Mouse (Mus musculus): Measurements from ENCODE around the gene Micu1.

The Micu1 gene

DNA sequence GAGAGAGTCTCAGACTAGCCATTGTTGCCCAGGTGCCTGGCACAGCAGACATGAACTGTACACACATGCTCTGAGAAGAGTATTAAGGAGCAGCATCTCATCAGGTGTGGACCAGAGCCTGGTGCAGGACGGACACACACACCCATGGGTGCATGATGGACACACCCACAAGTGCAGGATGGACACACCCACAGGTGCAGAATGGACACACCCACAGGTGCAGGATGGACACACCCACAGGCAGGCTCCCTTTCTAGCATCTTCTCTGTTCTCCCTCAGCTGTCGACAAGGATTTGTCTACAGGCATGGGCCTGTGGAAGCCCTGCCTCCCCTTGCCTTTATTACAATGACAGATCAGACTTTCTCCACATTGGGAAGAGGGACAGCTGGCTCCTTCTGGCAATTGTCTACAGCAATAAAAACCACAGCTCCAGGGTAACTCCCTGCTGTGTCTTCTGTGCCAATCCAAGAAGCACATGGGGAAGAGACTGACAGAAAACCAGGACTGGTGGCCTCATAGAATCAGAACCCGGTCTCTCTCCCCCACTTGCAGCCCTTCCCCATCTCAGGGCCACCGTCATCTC lies 107.8 kb downstream of the Micu1 start:
- DNase-seq (ENCODE audit: low read depth, low spot score), result no peak

DNA sequence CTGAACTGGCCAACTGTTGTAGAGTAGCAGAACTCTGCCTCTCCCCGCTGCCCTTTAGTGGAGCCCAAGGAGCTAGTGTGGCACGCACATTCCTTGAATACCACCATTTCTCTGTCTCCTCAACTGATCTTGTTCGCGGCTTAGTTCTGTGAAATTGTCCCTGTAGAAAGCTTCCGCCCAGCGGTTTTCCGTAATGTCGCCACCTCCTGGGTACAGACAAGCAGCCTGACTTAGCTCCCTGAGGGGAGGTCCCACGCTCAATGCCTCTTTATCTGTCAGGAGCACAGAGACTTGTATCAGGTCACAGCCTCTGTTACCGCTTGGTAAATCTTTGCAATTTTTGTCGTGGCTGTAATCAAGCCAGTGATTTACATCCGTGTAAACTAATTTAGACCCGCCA lies 110.7 kb downstream of the Micu1 start:
- DNase-seq (ENCODE audit: low read depth, low spot score), result no peak

DNA sequence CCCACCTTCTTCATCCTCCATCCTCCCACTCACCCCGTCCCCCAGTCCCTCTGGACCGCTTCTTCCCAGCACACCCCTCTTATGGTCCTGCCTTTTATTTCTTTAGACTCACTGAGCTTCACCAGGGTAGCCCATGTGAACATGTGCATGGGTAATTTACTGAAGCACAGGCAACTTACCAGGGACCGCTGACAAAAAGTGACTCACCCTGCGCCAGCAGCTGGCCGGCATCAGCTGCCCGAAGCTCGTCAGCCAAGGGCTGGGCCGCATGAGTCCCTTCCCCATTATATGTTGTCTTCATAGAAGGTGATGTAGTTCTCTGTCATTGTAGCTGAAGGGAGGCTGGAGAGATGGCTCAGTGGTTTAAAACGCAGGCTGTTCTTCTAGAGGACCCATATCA lies 111.5 kb downstream of the Micu1 start:
- DNase-seq (ENCODE audit: low read depth, low spot score), result no peak

DNA sequence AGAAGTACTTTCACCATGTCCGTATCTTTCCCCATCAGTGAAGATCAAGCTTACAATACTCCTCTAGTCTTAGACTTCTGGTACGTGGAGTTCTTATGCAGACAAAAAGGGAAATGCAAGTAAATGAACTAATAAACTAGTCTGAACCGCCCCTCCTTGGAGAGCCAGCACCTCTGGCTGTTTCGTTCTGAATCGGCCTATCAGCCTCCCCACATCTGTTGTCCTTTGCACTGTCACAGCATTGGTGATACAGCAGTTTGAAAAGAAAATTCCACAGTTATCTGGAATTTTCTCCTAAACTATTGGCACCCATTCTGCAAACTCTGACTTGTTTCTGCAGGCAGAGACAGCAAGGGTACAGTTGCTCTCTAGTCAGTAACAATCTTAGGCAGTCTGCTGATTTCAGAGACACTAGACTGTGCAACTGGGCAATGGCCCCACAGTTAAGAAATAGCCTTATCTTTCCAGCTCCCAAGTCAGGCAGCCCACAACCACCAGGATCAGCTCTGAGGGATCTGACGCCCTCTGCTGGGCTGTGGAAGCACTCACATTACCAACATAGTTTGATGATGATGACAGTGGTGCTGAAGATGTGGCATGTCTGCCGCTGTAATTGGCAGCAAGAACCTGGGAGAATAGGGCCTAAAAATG lies 112.4 kb downstream of the Micu1 start:
- peak; percentile 58 for DNase-seq (ENCODE audit: low read depth, low spot score)

DNA sequence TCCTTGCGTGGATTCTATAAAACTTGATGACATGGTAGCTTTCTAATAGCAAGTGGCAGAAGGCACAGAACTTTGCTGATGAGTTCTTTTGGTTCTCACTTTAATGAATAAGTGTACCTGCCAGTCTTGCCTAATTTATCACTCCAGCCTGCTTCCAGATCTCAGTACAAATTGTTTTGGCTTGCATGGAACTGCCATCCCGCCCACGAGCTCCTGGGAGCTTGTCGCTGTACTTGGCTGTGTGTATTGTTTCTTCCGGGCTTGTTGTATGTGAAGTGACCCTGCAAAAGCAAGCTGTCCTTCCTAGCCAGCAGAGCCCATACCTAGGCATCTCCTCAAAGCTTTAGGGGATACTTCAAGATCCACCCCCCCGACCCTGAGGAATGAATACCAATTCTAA lies 114.3 kb downstream of the Micu1 start:
- no peak for DNase-seq (ENCODE audit: low read depth, low spot score)

DNA sequence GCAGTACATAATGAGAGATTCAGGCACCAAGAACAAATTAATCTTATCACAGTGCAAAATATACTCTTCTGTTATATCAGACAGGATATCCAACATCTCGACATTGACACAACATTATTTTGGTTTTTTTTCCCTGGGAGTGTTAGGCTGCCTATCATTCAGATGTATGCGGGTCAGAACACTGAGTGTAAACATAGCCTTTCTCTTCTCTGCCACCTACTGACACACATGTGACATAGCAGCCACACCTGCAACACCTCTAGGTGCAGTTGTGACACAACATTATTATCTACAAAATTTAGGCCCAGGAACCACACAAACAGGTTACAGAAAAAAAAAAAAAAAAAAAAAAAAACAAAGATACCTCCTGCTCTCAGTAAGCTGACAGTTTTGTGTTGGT lies 115.3 kb downstream of the Micu1 start:
- no peak for DNase-seq (ENCODE audit: low read depth, low spot score)

DNA sequence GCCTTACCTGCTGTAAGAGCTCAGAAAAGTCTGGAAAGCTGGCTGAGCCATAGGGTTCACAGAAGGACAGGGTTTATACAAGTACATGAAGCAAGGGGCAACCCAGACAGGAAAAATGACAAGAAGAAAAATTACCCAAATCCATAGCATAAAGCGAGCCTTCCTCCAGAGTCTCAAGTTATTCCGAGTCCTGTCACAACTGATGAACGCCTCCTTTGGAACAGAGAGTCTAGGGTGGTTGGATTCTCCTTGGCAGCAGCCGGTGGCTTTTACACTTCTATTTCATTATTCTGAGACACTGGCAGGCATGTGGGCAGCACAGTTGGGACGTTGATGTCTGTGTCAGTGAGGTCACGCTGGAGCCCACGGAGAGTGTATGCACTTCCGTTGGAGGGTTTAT lies 115.7 kb downstream of the Micu1 start:
- no peak for DNase-seq (ENCODE audit: low read depth, low spot score)

DNA sequence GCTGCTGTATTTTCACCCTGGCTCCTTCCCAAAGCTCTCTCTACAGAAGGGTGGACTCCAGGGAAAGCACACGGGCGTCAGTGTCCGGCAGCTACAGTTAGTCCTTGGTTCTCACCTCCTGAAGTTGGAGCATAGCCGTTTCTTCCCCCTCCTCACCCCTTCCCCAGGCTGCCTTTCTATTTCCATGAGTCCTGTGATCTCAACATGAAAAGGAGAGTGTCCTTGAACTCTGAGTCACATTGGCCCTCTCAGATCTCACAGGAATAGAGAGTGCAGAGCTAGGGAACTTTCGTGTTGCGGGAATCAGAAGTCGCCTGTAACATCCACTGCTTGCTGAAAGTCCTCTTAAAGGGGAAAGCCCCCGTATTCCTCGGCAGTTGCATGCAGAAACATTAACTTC lies 116.9 kb downstream of the Micu1 start:
- no peak for DNase-seq (ENCODE audit: low read depth, low spot score)

DNA sequence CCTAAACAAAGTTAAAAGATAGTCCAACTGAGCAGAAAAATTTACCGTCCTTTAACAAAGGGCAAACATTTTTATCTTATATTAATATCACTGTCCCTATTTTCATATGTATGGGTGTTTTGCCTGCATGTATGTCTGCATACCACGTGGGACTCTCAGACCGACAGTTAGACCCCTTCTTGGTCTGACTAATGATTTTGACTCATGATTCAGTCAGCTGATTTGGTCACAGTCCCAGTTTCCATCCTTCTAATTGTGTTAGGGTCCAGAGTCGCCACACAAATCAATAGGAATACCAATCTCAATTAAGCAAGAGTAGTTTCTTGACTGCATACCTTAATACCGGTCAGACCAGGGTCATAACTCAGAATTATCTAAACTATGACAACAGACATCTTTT lies 118.6 kb downstream of the Micu1 start:
- DNase-seq (ENCODE audit: low read depth, low spot score), result no peak

DNA sequence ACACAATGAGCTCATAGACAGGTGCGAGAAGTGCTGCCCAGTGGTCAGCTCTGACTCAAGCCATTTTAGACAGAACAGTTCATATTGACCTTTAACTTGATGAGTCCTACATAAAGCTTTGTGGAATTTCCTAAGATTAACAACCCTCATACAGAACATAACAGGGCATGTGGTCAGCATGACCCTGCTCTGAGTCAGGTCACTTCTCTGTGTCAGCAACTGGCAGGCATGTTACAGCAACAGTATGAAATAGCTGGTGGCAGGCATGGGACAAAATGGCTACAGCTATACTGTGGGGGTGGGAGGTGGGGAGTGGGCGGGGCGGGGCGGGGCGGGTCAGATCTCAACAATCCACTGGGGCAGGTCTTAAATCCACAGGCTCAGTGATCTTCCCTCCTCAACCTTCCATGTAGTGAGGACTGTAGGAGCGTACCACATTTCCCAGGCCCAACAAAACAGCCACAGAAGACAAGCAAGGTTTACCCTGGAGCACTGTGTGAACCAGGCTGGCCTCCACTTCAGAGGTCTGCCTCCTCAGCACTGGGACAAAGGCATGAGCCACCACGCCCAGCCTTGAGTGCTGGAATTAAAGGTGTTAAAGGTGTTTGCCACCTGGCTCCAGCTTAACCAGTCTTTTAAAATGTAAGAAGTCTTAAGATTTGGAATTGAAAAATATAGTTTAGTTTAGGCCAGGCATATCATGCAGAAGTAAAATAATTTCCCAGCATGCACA lies 119.2 kb downstream of the Micu1 start:
- no peak for DNase-seq (ENCODE audit: low read depth, low spot score)

DNA sequence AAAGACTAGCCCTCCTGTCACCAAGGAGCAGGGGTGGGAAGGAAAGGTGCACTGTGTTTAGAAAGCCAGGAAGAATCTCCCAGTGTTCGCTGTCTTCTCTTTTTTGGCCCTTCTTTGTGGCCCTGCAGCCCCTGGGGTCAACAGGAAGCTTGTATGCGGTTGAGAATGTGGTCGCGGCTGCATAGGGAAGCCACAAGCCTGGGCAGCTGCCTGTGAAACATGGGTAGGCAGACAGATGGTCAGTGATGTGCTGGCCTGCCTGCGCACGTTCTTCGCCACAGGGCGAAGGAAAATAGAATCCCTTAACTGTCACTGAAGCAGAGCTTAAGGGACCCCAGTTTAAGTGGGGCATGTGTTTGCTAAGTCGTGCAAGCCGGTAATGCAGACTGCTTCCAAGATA lies 120.6 kb downstream of the Micu1 start:
- no peak for DNase-seq (ENCODE audit: low read depth, low spot score)

DNA sequence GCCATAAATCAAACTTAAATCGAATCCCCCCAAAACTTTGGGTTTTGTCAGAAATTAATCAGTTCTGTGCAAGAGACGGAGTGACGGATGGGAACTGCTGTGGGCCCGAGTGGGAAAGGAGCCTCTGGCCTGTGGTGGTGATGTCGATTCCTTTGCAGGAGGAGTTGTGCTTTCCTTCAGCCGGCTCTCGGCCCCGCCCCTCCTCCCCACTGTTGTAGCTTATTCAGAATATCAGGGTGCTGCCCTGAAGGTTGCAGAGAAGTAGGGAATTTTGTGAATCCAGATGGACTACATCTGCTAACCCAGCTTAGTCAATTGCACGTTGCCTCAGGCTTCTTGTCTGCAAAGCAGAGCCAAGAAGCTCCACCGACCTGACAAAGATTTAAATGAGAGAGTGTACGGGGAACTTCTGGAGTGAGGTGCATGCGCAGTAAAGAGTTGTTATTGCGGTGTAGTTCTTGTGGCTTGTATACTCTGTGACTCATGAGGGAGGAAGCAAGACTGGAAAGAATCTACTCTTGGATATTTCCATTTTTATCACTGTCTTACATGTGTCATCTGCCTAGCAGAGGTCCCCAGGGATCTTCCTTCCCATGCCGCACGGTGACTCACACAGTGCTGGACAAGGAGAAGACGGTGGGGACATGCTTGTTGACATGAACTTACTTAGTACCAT lies 123.0 kb downstream of the Micu1 start:
- DNase-seq (ENCODE audit: low read depth, low spot score), result no peak

DNA sequence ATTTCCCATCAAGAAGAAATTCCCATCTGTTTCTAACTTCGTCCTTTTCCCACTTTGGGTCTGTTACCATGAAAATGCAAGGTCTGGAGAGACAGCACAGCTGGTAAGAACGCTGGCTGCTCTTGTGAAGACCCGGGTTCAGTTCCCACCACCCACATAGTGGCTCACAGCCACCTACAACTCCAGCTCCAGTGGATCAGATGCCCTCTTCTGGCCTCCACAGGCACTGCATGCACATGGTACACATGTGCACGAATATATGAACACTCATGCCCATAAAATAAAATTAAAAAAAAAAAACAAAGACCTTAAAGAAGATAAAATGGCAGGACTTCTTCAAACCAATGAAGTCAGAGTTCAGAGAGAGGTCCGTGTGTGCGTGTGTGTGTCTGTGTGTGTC lies 127.6 kb downstream of the Micu1 start:
- no peak for DNase-seq (ENCODE audit: low read depth, low spot score)

DNA sequence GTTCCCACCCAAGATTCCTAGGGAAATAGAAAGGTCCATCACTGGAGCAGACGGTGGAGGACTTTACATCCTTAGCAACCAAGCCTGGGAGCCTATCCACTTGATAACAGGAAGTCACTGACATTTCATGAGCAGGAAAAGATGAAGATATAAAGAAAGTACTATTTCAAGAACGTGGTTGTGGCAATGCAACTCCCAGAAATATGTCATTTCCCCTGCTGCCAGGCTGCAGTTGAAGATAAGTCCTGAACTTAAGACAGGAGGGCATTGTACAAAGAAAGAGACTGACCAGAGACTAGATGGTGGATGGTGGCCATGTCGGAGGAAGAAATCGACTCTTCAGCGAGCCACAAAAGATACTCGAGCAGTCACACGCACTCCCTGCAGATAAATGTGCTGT lies 129.7 kb downstream of the Micu1 start:
- DNase-seq (ENCODE audit: low read depth, low spot score), result no peak

DNA sequence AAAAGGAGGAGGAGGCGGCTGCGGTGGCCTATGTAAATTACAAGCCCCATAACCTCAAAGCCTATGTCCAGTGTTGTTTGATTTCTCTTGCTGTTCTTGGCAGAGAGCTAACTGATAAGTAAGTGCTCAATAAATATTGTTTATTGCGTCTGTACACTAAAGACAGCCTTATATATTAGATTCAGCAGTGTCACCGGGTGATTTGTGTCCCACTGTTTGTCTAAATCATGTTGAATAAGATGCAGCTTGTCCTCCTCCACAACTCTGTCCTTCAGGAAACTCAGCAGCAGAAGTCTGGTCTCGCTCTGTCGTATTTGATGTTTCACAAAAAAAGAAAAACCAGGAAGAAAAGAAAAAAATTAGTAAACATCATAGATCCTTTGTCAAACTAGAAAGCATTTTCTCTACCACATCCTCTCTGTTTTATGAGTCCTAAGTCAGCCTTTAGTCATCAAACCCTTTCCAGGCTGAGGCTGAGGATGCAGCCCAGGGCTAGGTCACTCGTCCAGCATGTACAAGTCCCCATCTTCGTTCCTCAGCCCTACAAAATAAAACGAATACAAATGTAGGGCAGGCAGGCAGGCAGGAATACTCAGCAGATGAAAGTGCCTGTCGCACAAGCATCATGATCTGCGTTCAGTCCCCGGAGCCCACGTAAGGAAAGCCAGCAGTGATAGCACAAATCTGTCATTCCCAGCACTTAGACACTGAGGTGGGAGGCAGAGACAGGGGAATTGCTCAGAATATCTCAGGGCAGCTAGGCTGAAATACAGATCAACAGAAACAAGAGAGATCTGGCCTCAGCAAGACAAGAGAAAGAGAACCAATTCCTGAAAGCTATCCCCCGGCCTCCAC lies 133.3 kb downstream of the Micu1 start:
- DNase-seq (ENCODE audit: low read depth, low spot score), result no peak

DNA sequence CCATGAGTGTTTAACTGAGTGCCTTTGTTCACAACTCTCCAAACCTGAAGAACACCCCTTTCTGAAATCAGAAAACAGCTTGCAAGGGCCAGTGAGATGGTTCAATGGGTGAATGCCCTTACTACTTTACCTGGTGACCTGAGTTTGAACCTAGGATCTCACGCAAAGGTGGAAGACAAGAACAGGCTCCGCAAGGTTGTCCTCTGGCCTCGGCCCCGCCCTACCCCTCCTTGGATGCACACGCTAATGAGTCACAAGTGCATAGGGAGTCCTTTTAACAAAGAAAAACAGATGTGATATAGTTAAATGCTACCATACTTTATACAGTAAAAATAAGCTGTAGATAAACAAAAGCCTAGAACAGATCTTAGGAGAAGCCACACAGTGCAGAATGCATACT lies 135.2 kb downstream of the Micu1 start:
- no peak for DNase-seq (ENCODE audit: low read depth, low spot score)

DNA sequence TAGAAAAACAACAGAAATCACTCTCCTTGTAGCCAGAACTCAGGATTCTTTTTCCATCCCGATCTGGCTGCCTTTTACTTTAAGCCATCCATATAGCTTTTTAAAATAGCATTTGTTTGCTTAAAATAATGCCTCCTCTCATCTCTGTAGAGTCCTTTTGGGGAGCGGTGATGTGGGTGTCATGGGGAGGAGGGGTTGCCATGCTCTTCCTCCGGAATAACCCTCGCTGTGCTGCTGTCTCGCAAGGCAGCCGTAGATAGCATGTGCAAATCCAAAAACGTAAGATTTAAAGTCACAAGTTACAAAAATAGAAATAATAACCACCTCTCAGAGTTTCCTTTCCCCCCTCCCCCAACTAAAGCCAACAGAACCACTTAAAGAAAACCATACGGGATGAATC lies 139.2 kb downstream of the Micu1 start:
- DNase-seq (ENCODE audit: low read depth, low spot score), result no peak

DNA sequence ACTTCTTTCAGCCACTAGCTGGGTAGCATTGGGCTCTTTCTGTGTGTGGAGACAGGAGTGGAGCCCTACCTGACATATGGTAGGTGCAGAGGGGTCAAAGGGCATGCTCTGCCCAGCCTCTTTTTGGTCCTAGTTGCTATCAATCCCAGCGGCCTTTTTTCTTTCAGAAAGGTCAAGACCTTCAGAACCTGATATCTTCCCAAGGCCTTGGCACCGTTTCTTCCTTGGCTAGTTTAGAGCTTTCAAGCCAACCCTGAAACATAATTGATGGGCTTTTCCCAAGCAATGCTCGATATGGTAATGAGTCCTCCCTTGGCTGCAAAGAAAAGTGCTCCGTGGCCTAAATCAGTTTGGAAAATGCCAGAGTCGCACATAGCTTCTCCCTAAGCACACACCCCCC lies 140.8 kb downstream of the Micu1 start:
- DNase-seq (ENCODE audit: low read depth, low spot score), result no peak

DNA sequence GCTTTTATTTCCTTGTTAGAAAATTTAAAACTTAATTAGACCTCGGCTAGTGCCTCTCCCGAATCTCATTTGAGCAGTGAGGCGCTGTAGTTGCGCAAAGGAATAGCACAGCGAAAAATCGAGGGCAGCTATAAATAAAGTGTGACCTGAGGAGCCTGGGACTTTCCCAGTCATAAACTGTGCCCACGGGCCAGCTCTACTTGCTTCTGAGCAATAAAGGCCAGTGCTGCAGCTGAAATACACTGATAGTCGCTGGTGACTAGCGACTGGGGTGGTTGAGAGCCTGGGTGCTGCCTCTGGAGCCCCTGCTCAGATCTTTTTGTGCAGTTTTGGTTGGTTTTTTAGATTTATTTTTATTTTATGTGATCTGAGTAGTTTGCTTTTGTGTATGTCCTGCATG lies 142.4 kb downstream of the Micu1 start:
- no peak for DNase-seq (ENCODE audit: low read depth, low spot score)

DNA sequence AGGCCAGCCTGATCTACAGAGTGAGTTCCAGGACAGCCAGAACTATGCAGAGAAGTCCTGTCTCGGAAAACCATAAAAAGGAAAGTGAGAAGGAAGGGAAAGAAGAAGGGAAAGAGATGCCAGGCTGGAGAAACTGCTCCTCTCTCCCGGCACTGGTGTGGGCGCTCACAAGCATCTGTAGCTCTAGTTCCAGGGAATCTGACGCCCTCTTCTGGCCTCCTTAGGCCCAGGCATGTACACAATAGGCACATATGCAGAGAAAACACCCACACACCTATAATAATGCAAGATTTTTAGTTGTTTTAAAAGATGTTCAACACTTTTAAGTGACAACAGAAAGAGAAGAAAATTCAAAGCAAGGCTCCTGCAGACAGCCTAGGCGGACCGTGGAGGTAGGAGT lies 144.1 kb downstream of the Micu1 start:
- DNase-seq (ENCODE audit: low read depth, low spot score), result no peak

DNA sequence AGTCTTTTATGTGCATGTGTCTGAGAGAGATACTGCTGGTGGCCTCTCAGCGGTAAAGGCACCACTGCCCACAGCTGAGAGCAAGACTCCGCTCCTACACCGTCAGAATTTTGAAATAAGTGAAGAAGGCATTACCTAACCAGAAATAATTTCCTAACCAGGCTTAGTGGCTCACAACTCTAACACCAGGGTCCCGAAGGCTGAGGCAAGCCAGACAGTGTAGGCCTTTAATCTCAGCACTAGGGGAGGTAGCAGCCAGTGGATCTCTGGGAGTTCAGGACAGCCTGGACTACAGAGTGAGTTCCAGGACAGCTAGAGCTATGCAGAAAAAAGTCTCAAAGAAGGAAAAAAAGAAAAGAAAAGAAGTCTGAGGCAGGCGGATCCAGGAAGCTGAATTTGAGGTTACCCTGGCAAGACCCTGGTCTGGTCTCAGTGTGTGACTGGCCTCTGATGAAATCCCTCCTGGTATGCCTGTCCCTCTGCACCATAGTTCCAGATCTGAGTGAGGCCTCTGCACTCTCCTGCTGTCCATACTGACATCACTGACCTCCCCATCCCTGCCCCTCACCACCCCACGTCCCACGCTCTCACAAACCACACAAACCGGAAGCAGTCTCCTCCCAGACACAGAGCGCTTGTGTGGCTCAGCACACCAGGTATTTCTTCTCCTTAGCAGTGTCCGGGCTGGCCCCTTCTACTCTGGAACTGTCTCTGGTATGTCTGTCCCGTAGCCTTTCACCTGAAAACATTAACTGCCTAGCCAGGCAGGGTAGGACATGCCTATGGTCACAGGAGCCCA lies 146.0 kb downstream of the Micu1 start:
- DNase-seq (ENCODE audit: low read depth, low spot score), result no peak
